Mouse (Mus musculus): ENCODE data around the gene Id2. TPM values are rescaled to one million over a fixed set of nuclear protein-coding genes. Genes with fewer than 3 reads are reported as not detected.

Gene Id2
- polyA plus RNA-seq, 1 experiment from 2014 or later = 206 TPM

DNA sequence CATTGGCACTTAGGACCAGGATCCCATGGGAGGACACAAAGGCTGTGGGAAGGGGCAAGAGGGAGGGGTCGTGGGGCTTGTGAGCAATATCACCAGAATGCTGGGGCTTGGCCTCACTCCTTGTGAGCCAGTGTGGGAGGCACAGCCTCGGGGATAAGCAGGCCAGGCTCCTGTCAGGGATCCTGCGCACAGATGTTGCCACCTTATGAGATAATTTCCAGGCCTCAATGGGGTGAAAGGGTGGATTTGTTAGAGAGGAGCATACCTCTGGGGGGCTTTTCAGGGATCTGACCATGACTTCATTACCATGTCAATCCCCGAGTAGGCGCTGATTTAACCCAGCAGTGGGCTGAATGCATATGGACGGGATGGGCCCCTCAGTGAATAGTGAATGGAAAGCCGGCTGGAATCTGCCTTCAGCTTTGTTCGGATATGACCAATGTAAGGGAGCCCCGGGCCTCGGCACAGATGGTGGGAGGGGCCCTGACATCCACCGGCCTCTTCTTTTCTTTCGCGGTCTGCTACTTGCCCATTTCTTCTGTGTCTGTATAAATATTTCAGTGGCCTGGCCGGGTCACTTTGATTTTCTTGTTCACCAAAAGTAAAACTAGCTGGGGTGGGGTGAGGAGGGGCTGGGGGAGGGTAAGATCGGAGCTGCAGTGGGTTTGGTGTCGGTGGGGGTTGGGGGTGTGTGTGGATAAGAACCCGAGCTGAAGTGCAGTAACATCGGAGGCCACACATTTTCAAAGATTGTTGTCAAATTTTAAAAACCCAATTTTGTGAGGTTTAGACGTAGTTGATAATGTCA lies 27.7 kb upstream of the Id2 start:
- Histone ChIP-seq H3K36me3 (no peaks in the 10 kb centered on the region), H3K27me3 (no peaks in the 10 kb centered on the region), H3K4me3 (no peak overlapping the region), H3K9ac (no peak overlapping the region), H3K4me2 (no peak overlapping the region; the same call in 1 of the 2 replicates), H3K27ac (no peak overlapping the region), H3K9me3 (replicated peaks) (no peaks in the 10 kb centered on the region), H3K4me1 (replicated peaks) (peaks cover 11% of the 10 kb centered on the region; the same call in 1 of the 2 replicates)
- no peak for ATAC-seq (replicated peaks; ENCODE audit: insufficient number of reproducible peaks, insufficient read depth, low FRiP score, low read depth)
- WGBS = 32% methylated on average over 19 of the region's 19 CpGs

DNA sequence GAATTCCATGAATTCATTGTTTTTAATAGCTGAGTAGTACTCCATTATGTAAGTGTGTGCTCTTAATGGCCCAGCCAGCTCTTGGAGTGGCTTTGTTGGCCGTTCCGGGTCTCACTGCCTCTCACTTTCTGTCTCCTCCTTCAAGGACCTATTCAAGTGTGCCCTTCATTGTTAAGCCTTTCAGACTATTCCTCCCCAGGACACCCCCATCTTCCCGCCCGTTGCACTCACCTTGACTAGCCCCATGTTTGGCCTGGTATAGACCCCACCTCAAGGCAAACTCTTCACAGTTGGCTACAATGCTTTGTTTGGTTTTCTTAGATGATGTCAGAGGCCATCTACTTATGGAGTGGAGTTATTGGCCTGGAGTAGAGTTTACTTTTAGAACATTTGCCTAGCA lies 23.8 kb upstream of the Id2 start:
- H3K9ac ChIP-seq = no peak overlapping the region
- H3K9me3 ChIP-seq (replicated peaks) = no peaks in the 10 kb centered on the region
- peaks cover 20% of the 10 kb centered on the region for H3K4me1 ChIP-seq (replicated peaks)
- no peak overlapping the region for H3K27ac ChIP-seq
- ATAC-seq (replicated peaks; ENCODE audit: insufficient number of reproducible peaks, insufficient read depth, low FRiP score, low read depth) = no peak
- no peak overlapping the region for H3K4me3 ChIP-seq
- H3K4me2 ChIP-seq = no peak overlapping the region
- 94% methylated on average over 4 of the region's 4 CpGs for WGBS
- H3K36me3 ChIP-seq = no peaks in the 10 kb centered on the region
- no peaks in the 10 kb centered on the region for H3K27me3 ChIP-seq

DNA sequence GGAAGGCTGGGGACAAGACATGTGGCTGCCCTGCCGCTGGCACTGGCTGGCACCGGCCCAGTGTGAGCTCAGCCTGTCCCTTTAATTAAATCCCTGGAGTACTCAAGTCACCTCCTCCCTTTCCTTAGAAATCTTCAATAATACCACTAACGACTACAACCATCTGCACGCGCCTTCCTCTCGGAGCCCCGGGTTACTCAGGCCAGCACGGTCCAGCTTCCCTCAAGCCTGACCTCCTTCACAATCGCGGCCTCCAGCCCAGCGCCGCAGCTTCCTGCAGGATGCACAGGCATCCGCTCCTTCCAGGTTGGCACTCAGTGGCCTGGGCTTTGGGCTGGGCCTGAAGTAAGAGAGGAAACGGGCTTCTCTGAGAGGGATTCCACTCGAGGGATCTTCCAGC lies 22.3 kb upstream of the Id2 start:
- H3K9me3 ChIP-seq (replicated peaks) = no peaks in the 10 kb centered on the region
- H3K36me3 ChIP-seq = no peaks in the 10 kb centered on the region
- H3K4me3 ChIP-seq = no peak overlapping the region
- 45% methylated on average over 15 of the region's 15 CpGs for WGBS
- no peak overlapping the region for H3K9ac ChIP-seq
- peaks cover 15% of the 10 kb centered on the region for H3K4me1 ChIP-seq (replicated peaks)
- no peak overlapping the region for H3K4me2 ChIP-seq
- H3K27ac ChIP-seq = peak overlapping the region; percentile 58
- ATAC-seq (replicated peaks; ENCODE audit: insufficient number of reproducible peaks, insufficient read depth, low FRiP score, low read depth) = peak; percentile 77
- no peaks in the 10 kb centered on the region for H3K27me3 ChIP-seq

DNA sequence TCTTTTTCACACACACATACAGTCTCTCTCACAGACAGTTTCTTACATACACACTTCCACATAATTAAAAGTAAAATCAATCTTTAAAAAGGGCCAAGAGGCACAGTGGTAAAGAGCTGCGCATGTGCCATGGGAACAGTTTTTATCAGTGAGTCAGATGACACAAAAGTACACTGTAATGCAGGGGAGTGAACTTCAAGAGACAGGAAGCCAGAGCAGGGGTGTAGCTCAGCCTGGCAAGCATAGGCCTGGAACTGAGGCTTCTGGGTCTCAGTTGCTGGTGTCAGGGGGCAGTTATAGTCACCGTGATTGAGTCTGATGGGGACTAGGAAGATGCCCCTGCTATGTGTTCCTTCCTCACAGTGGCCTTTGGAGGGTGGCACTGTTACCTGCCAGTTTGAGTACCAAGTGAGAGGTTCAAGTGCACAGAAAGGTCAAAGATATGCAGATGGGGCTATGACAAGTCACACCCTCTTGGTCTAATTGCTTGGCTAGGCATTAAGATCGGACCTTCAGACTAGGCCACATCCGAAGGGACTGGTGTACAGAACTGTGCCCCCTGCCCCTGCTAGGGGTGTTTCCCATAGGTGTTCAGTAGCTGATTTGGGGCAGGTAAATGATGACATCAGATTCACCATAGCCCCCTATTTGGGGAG lies 21.0 kb upstream of the Id2 start:
- H3K4me1 ChIP-seq (replicated peaks) = peaks cover 15% of the 10 kb centered on the region
- H3K9me3 ChIP-seq (replicated peaks) = no peaks in the 10 kb centered on the region
- 55% methylated on average over 4 of the region's 4 CpGs for WGBS
- H3K36me3 ChIP-seq = no peaks in the 10 kb centered on the region
- H3K4me2 ChIP-seq = no peak overlapping the region
- H3K27me3 ChIP-seq = no peaks in the 10 kb centered on the region
- H3K9ac ChIP-seq = no peak overlapping the region
- no peak; the same call in 1 of the 2 replicates for ATAC-seq (replicated peaks; ENCODE audit: insufficient number of reproducible peaks, insufficient read depth, low FRiP score, low read depth)
- H3K4me3 ChIP-seq = no peak overlapping the region
- no peak overlapping the region for H3K27ac ChIP-seq

DNA sequence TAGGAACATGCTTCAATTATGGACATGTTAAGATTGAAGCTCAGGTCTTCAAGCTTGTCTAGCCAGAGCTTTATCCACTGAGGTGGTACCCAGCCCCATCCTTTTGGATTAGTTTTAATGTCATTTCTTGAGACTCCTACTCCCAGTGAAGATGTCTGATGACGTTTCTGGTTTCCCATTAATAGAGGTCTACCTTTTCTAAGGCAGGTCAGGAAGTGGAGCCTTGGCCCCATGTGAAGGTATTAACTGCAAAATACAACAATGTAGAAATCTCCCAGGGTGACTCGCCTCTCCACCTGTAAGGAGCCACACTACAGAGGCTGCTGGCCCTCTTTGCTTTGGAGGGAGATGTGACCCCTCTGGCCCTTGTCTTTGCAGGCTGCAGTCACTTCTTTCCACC lies 19.2 kb upstream of the Id2 start:
- Histone ChIP-seq H3K4me1 (replicated peaks) (peaks cover 15% of the 10 kb centered on the region), H3K9me3 (replicated peaks) (no peaks in the 10 kb centered on the region), H3K27me3 (no peaks in the 10 kb centered on the region), H3K4me2 (no peak overlapping the region), H3K9ac (no peak overlapping the region), H3K4me3 (no peak overlapping the region), H3K27ac (no peak overlapping the region), H3K36me3 (no peaks in the 10 kb centered on the region)
- ATAC-seq (replicated peaks; ENCODE audit: insufficient number of reproducible peaks, insufficient read depth, low FRiP score, low read depth) = no peak
- 90% methylated on average over 2 of the region's 2 CpGs for WGBS

DNA sequence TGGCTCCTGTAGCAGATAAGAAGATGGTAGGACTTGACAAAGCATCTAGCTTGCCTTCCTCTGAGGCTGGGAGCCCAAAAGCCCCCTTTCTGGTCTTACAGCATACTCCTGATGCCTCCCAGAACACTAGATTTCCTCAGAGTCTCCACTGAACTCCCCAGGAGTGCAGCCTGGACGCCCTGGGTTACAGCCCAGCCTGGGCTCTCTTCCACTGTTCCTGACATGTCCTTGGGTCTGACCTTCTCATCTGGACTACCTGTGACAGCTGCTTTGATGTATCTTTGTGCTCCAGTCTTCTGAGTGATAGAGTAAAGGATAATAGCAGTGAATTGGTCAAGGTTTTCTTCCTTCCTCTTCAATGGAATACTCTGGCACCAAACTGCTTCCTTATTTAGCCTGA lies 17.5 kb upstream of the Id2 start:
- Histone ChIP-seq H3K27me3 (no peaks in the 10 kb centered on the region), H3K36me3 (no peaks in the 10 kb centered on the region), H3K9ac (no peak overlapping the region), H3K9me3 (replicated peaks) (no peaks in the 10 kb centered on the region), H3K27ac (no peak overlapping the region), H3K4me1 (replicated peaks) (peaks cover 15% of the 10 kb centered on the region), H3K4me2 (no peak overlapping the region), H3K4me3 (no peak overlapping the region)
- no peak for ATAC-seq (replicated peaks; ENCODE audit: insufficient number of reproducible peaks, insufficient read depth, low FRiP score, low read depth)
- 87% methylated on average over 1 of the region's 1 CpGs for WGBS

DNA sequence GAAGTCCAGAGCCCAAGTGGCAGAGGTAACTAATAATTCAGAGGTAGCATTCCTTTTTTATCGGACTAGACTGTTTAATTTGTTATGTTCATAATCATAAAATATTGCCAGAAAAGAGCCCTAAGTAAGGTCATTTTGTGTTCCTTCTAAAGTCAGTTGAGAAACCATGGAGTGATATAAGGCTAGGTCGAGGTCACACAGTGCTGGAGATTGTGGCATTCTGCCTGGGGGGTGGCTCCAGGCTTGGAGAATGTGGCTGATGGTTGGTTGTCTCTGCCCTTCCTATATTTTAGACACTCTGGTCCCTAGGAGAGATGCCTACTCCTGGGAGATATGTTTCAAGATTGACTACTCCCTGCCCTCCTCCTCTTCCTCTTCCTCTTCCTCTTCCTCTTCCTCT lies 16.4 kb upstream of the Id2 start:
- no peaks in the 10 kb centered on the region for H3K9me3 ChIP-seq (replicated peaks)
- ATAC-seq (replicated peaks; ENCODE audit: insufficient number of reproducible peaks, insufficient read depth, low FRiP score, low read depth) = no peak
- no peaks in the 10 kb centered on the region for H3K27me3 ChIP-seq
- no peak overlapping the region for H3K9ac ChIP-seq
- no peaks in the 10 kb centered on the region for H3K36me3 ChIP-seq
- peaks cover 12% of the 10 kb centered on the region for H3K4me1 ChIP-seq (replicated peaks)
- H3K4me3 ChIP-seq = no peak overlapping the region
- 86% methylated on average over 2 of the region's 2 CpGs for WGBS
- H3K27ac ChIP-seq = no peak overlapping the region
- H3K4me2 ChIP-seq = no peak overlapping the region

DNA sequence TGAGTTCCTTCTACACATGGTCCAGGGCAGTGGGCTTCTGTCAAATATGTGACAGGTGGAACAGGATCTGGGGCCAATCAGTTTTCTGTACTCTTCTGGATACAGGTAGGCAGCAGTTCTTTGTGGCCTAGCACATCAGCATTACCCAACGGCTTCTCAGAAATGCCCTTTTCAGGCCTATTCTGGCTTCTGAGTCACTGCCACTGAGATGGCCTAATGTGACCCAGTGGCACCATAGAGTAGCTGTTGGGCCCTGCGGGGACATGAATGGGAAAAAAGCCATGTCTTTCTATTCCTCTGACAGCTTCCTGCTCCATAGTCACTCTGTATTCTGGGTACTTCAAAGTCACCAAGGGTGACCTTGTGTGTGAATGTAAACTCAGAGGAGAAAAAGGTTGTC lies 15.9 kb upstream of the Id2 start:
- no peaks in the 10 kb centered on the region for H3K36me3 ChIP-seq
- no peak overlapping the region for H3K4me2 ChIP-seq
- no peak overlapping the region for H3K27ac ChIP-seq
- no peaks in the 10 kb centered on the region for H3K27me3 ChIP-seq
- no peak overlapping the region for H3K9ac ChIP-seq
- H3K4me3 ChIP-seq = no peak overlapping the region
- H3K9me3 ChIP-seq (replicated peaks) = no peaks in the 10 kb centered on the region
- H3K4me1 ChIP-seq (replicated peaks) = peaks cover 7% of the 10 kb centered on the region; the same call in 1 of the 2 replicates
- ATAC-seq (replicated peaks; ENCODE audit: insufficient number of reproducible peaks, insufficient read depth, low FRiP score, low read depth) = no peak
- WGBS = 96% methylated on average over 2 of the region's 2 CpGs

DNA sequence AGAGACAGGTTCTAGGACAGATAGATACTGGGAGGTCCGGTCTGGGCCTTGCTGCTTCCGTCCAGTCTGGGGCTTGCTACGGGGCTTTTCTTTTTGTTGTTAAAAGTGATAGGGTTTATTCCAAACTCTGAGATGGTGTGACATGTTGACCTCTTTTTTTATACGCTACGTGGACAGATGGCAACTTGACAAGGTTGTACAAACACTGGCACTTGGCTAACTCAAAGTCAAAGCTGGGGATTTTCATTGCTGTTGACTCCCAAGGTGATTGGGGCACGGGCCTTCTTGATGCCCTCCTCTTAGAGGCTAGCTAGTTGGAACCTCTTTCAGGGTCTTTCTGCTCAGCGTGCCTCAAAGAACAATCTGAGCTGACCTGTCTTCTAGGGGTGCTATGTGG lies 13.7 kb upstream of the Id2 start:
- WGBS = 72% methylated on average over 7 of the region's 7 CpGs
- H3K4me2 ChIP-seq = no peak overlapping the region
- ATAC-seq (replicated peaks; ENCODE audit: insufficient number of reproducible peaks, insufficient read depth, low FRiP score, low read depth) = peak; percentile 32; the same call in 1 of the 2 replicates
- H3K27me3 ChIP-seq = no peaks in the 10 kb centered on the region
- H3K9me3 ChIP-seq (replicated peaks) = no peaks in the 10 kb centered on the region
- H3K4me1 ChIP-seq (replicated peaks) = 0 out of 2 replicates have a peak, but pooled peaks cover 5% of the 10 kb centered on the region
- H3K9ac ChIP-seq = no peak overlapping the region
- H3K27ac ChIP-seq = no peak overlapping the region
- no peak overlapping the region for H3K4me3 ChIP-seq
- no peaks in the 10 kb centered on the region for H3K36me3 ChIP-seq

DNA sequence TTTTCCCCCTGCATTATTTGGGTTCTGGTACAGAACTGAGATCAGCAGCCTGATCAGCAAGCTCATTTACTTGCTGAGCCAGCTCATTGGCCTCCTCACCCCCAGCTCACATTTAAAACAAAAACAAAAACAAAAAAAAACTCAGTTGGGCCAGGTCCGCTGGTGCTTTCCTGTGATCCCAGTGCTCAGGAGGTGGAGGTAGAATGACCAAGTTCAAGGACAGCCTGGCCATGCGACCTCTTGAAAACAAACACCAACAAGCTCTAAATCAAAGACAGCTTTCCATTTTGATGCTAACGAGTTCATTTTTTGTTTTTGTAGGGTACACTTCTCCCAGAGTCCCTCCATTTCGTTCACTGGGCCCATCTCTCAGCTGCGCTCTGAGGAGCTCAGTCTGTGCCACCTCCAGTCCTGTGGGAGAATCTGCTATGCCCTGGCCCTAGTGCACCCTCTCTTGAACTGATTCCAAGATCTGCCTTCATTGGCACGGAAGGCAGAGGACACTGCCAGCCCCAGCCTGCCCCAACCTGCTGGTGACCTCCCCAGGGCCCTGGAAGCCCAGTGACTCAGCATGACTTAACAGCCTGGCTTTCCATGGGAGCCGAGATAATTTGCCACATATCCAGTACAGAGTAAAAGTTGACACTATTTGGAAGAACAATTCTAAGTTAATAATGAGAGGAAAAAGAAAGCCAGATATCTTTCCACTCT lies 13.2 kb upstream of the Id2 start:
- Histone ChIP-seq H3K9ac (no peak overlapping the region), H3K27ac (no peak overlapping the region), H3K4me1 (replicated peaks) (0 out of 2 replicates have a peak, but pooled peaks cover 5% of the 10 kb centered on the region), H3K27me3 (no peaks in the 10 kb centered on the region), H3K4me2 (no peak overlapping the region), H3K36me3 (no peaks in the 10 kb centered on the region), H3K4me3 (no peak overlapping the region), H3K9me3 (replicated peaks) (no peaks in the 10 kb centered on the region)
- ATAC-seq (replicated peaks; ENCODE audit: insufficient number of reproducible peaks, insufficient read depth, low FRiP score, low read depth) = peak; percentile 65; the same call in 1 of the 2 replicates
- 68% methylated on average over 7 of the region's 7 CpGs for WGBS

DNA sequence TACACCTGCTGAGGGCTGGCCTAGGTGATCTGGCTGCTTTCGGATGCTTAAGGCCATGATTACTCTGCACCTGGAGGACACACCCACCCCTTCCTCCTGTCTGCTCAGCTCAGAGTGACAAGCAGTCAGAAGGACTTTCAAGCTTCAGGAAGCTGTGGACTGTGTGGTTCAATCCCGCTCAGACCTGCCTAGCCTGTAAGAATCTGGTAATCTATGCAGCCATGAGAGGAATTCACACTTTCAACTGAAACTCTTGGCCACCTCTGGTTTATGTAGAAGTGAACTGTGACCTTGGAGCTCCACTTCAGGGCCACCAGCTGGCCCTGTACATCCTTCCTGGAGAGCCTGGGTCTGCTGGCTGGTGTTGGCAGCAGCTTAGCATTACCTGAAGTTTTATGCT lies 11.9 kb upstream of the Id2 start:
- no peaks in the 10 kb centered on the region for H3K9me3 ChIP-seq (replicated peaks)
- H3K4me3 ChIP-seq = no peak overlapping the region
- no peak overlapping the region for H3K4me2 ChIP-seq
- no peak overlapping the region for H3K27ac ChIP-seq
- no peaks in the 10 kb centered on the region for H3K36me3 ChIP-seq
- H3K9ac ChIP-seq = no peak overlapping the region
- 0 out of 2 replicates have a peak, but pooled peaks cover 5% of the 10 kb centered on the region for H3K4me1 ChIP-seq (replicated peaks)
- ATAC-seq (replicated peaks; ENCODE audit: insufficient number of reproducible peaks, insufficient read depth, low FRiP score, low read depth) = no peak
- 41% methylated on average over 2 of the region's 2 CpGs for WGBS
- no peaks in the 10 kb centered on the region for H3K27me3 ChIP-seq

Data from heart, embryonic 15.5 days (tissue).